Mouse (Mus musculus): ENCODE results near the gene Tiam1. TPM values are rescaled to one million over a fixed set of nuclear protein-coding genes. Genes with fewer than 3 reads are reported as not detected.

Gene Tiam1
- polyA plus RNA-seq (2011; ENCODE audit: insufficient read depth, insufficient read length, low replicate concordance, missing spikeins): 8.3 and 10.7 TPM in 2 replicates

- under 1% methylated on average over 64 of the region's 64 CpGs for whole genome bisulfite sequencing
- Histone ChIP-seq H3K27ac (ENCODE audit: control insufficient read depth, insufficient read depth, low read depth, low read length, poor library complexity) (peak within 1 kb of the TSS; percentile 25; the same call in 1 of the 2 replicates), H3K4me1 (ENCODE audit: control insufficient read depth, insufficient read depth, low read length) (no peaks in the 10 kb centered on the region; the same call in 1 of the 2 replicates), H3K4me3 (replicated peaks; ENCODE audit: control insufficient read depth, low read depth, low read length) (peak within 1 kb of the TSS; percentile 85)
- TF ChIP-seq CTCF (IDR thresholded peaks at IDR 0.05; ENCODE audit: control insufficient read depth, insufficient read depth, low read length): no peak
- peak; percentile 68; the same call in 1 of the 2 replicates for TF ChIP-seq POLR2A (IDR thresholded peaks at IDR 0.05; ENCODE audit: borderline replicate concordance, control insufficient read depth, low read depth, low read length)
Observed at GRCm38 (mm10) chr16:90143760-90144516, at the start of gene Tiam1. Gene Tiam1 (minus strand): TSS chr16:90143769.

GRCm38 (mm10) chr16:90191289-90191688, 47.7 kb upstream of the Tiam1 start:
- TF ChIP-seq POLR2A (IDR thresholded peaks at IDR 0.05; ENCODE audit: borderline replicate concordance, control insufficient read depth, low read depth, low read length): no peak
- no peak for TF ChIP-seq CTCF (IDR thresholded peaks at IDR 0.05; ENCODE audit: control insufficient read depth, insufficient read depth, low read length)
- Histone ChIP-seq H3K27ac (ENCODE audit: control insufficient read depth, insufficient read depth, low read depth, low read length, poor library complexity) (no peak overlapping the region), H3K4me1 (ENCODE audit: control insufficient read depth, insufficient read depth, low read length) (peaks cover under 1% of the 10 kb centered on the region; the same call in 1 of the 2 replicates), H3K4me3 (replicated peaks; ENCODE audit: control insufficient read depth, low read depth, low read length) (no peak overlapping the region)
- WGBS: 78% methylated on average over 6 of the region's 6 CpGs

- TF ChIP-seq POLR2A (IDR thresholded peaks at IDR 0.05; ENCODE audit: borderline replicate concordance, control insufficient read depth, low read depth, low read length) (no peak), CTCF (IDR thresholded peaks at IDR 0.05; ENCODE audit: control insufficient read depth, insufficient read depth, low read length) (peak; percentile 48)
- no peaks in the 10 kb centered on the region for H3K4me1 ChIP-seq (ENCODE audit: control insufficient read depth, insufficient read depth, low read length)
- WGBS: 7% methylated on average over 13 of the region's 13 CpGs
Observed at GRCm38 (mm10) chr16:90187453-90187852, 43.9 kb upstream of the Tiam1 start.

GRCm38 (mm10) chr16:90185928-90186588, 42.5 kb upstream of the Tiam1 start:
- no peaks in the 10 kb centered on the region for H3K4me1 ChIP-seq (ENCODE audit: control insufficient read depth, insufficient read depth, low read length)
- TF ChIP-seq POLR2A (IDR thresholded peaks at IDR 0.05; ENCODE audit: borderline replicate concordance, control insufficient read depth, low read depth, low read length) (no peak), CTCF (IDR thresholded peaks at IDR 0.05; ENCODE audit: control insufficient read depth, insufficient read depth, low read length) (peak; percentile 89)
- 45% methylated on average over 8 of the region's 8 CpGs for WGBS
- no peak overlapping the region for H3K4me3 ChIP-seq (replicated peaks; ENCODE audit: control insufficient read depth, low read depth, low read length)
- H3K27ac ChIP-seq (ENCODE audit: control insufficient read depth, insufficient read depth, low read depth, low read length, poor library complexity): no peak overlapping the region

More at GRCm38 (mm10) chr16:90187453-90187852, 43.9 kb upstream of the Tiam1 start:
- no peak overlapping the region for H3K27ac ChIP-seq (ENCODE audit: control insufficient read depth, insufficient read depth, low read depth, low read length, poor library complexity)
- no peak overlapping the region for H3K4me3 ChIP-seq (replicated peaks; ENCODE audit: control insufficient read depth, low read depth, low read length)

GRCm38 (mm10) chr16:90184135-90184534, 40.6 kb upstream of the Tiam1 start:
- WGBS: 95% methylated on average over 6 of the region's 6 CpGs

GRCm38 (mm10) chr16:90181673-90182072, 38.1 kb upstream of the Tiam1 start:
- H3K27ac ChIP-seq (ENCODE audit: control insufficient read depth, insufficient read depth, low read depth, low read length, poor library complexity): no peak overlapping the region
- TF ChIP-seq CTCF (IDR thresholded peaks at IDR 0.05; ENCODE audit: control insufficient read depth, insufficient read depth, low read length) (no peak), POLR2A (IDR thresholded peaks at IDR 0.05; ENCODE audit: borderline replicate concordance, control insufficient read depth, low read depth, low read length) (no peak)
- WGBS: 74% methylated on average over 8 of the region's 8 CpGs
- no peaks in the 10 kb centered on the region for H3K4me1 ChIP-seq (ENCODE audit: control insufficient read depth, insufficient read depth, low read length)
- H3K4me3 ChIP-seq (replicated peaks; ENCODE audit: control insufficient read depth, low read depth, low read length): no peak overlapping the region

More at GRCm38 (mm10) chr16:90184135-90184534, 40.6 kb upstream of the Tiam1 start:
- H3K27ac ChIP-seq (ENCODE audit: control insufficient read depth, insufficient read depth, low read depth, low read length, poor library complexity): no peak overlapping the region
- no peaks in the 10 kb centered on the region for H3K4me1 ChIP-seq (ENCODE audit: control insufficient read depth, insufficient read depth, low read length)
- TF ChIP-seq CTCF (IDR thresholded peaks at IDR 0.05; ENCODE audit: control insufficient read depth, insufficient read depth, low read length): no peak
- no peak for TF ChIP-seq POLR2A (IDR thresholded peaks at IDR 0.05; ENCODE audit: borderline replicate concordance, control insufficient read depth, low read depth, low read length)
- no peak overlapping the region for H3K4me3 ChIP-seq (replicated peaks; ENCODE audit: control insufficient read depth, low read depth, low read length)

- WGBS: 33% methylated on average over 6 of the region's 6 CpGs
- Histone ChIP-seq H3K4me3 (replicated peaks; ENCODE audit: control insufficient read depth, low read depth, low read length) (no peak overlapping the region), H3K4me1 (ENCODE audit: control insufficient read depth, insufficient read depth, low read length) (no peaks in the 10 kb centered on the region; the same call in 1 of the 2 replicates), H3K27ac (ENCODE audit: control insufficient read depth, insufficient read depth, low read depth, low read length, poor library complexity) (no peak overlapping the region)
- TF ChIP-seq CTCF (IDR thresholded peaks at IDR 0.05; ENCODE audit: control insufficient read depth, insufficient read depth, low read length) (no peak), POLR2A (IDR thresholded peaks at IDR 0.05; ENCODE audit: borderline replicate concordance, control insufficient read depth, low read depth, low read length) (no peak)
Observed at GRCm38 (mm10) chr16:90180975-90181374, 37.4 kb upstream of the Tiam1 start.

GRCm38 (mm10) chr16:90179892-90180291, 36.3 kb upstream of the Tiam1 start:
- Histone ChIP-seq H3K4me1 (ENCODE audit: control insufficient read depth, insufficient read depth, low read length) (no peaks in the 10 kb centered on the region; the same call in 1 of the 2 replicates), H3K27ac (ENCODE audit: control insufficient read depth, insufficient read depth, low read depth, low read length, poor library complexity) (no peak overlapping the region), H3K4me3 (replicated peaks; ENCODE audit: control insufficient read depth, low read depth, low read length) (no peak overlapping the region)
- WGBS: 52% methylated on average over 5 of the region's 5 CpGs
- no peak for TF ChIP-seq CTCF (IDR thresholded peaks at IDR 0.05; ENCODE audit: control insufficient read depth, insufficient read depth, low read length)
- no peak for TF ChIP-seq POLR2A (IDR thresholded peaks at IDR 0.05; ENCODE audit: borderline replicate concordance, control insufficient read depth, low read depth, low read length)
